Mouse (Mus musculus) kidney, adult 10 weeks (tissue): Measurements from ENCODE around the gene Mgea5. TPM values are rescaled to one million over a fixed set of nuclear protein-coding genes. Genes with fewer than 3 reads are reported as not detected.

Experiments used
- polyA plus RNA-seq: library from polyadenylated mRNA; stranded (reverse); fragments of 350-450 nt; fragmentation: Illumina TruSeq; extraction: RNeasy Lipid Tissue Mini Kit (QIAGEN cat#74804); gene quantifications from one replicate; pipeline ENCODE4 v1.2.3, GENCODE M21; 2014; ENCODE audit warnings: low read depth, low replicate concordance

Mgea5 gene
- 118 TPM for polyA plus RNA-seq

GRCm38 (mm10) chr19:45783181-45783932 lies at the start of gene Mgea5:
TSS of gene Mgea5 (minus strand) at chr19:45783837.

GRCm38 (mm10) chr19:45815831-45816405 lies 32.3 kb upstream of the Mgea5 start, which contains the start of gene Kcnip2:
TSS of gene Kcnip2 (minus strand) at chr19:45816061.

DNA sequence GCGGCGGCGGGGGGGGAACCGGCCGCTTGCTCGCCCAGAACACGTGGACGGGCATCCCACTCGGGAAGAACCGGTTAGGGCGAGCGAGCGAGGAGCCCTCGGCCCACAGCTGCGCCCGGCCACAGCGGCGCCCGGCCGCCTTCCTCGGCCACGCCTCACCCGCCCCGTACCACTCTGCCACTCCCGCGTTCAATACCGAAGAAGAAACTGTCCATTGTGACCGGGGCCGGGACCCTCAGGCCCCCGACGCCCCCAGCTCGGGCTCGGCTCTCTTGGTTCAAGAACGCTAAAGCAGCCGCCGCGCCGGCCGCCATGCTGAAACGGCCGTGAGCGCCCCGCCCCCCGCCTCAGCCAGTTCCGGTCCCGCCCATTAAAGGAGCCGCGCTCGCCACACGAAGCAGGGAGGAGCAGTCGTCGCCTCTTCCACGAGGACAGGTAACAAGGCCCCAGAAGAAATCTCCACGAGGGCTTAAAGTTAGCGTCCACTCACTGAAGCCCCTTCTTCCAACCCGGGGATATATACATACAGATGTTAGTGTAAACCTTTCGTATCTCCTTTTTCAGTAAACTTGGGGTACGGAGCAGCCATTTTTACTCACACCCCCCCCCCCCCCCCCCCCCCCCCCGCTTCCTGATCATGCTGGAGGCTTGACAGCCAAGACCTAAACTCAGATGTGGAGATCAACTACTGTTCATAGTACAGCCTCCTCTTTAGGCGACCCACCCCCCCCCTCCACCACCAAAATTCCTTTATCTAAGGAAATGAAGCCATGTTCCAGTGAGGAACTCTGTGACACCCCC lies 34.2 kb downstream of the Mgea5 start, which contains the start of gene Npm3:
Npm3 (minus strand) TSS at position 349 of the 801 bp plus-strand sequence.

GRCm38 (mm10) chr19:45742218-45742983 lies 41.2 kb downstream of the Mgea5 start, which contains the start of gene Fgf8:
TSS of gene Fgf8 (minus strand) at chr19:45742915.

Other genes starting within 250 kb of the Mgea5 start
- not detected for gene Poll, start 223.3 kb downstream of the Mgea5 start, polyA plus RNA-seq
- 6.3 TPM for gene Gm17018, start 223.2 kb downstream of the Mgea5 start, polyA plus RNA-seq
- gene Fbxw4, start 123.5 kb downstream of the Mgea5 start, polyA plus RNA-seq, result 0.65 TPM
- gene Fgf8, start 40.9 kb downstream of the Mgea5 start, polyA plus RNA-seq, result not detected
- gene Npm3, start 34.2 kb downstream of the Mgea5 start, polyA plus RNA-seq, result 13.5 TPM
- gene Kcnip2, start 32.2 kb upstream of the Mgea5 start, polyA plus RNA-seq, result 10.1 TPM
- gene Armh3, start 214.7 kb upstream of the Mgea5 start, polyA plus RNA-seq, result 17.1 TPM
- gene Hps6, start 219.7 kb upstream of the Mgea5 start, polyA plus RNA-seq, result not detected